ENCODE assay signal across 16 mouse cellular contexts in genomic region chr7:49503881-49504280, GRCm38 (mm10).
DNase-seq lines count a peak whose midpoint lies in the region; ATAC-seq and TF ChIP-seq lines count a peak whose summit lies in the region.
"Had no signal": no experiment of that assay in that cellular context is flagged by ENCODE, and none has a peak within 500 bp of the region (broad histone marks: within the 10 kb centered on the region; RNA-seq: fewer than 3 reads in every experiment).

No protein-coding gene starts in this region.

- ATAC-seq in hindbrain, embryonic 16.5 days, result peak; percentile 35
- peak; percentile 23; the same call in 1 of the 2 replicates for ATAC-seq in midbrain, embryonic 12.5 days (ENCODE audit: low FRiP score, low read depth)
- ATAC-seq in neural tube, embryonic 15.5 days (ENCODE audit: low FRiP score), result peak; percentile 30; the same call in 1 of the 2 replicates
- ATAC-seq in kidney, embryonic 14.5 days (ENCODE audit: low FRiP score, low TSS enrichment), result no peak
- no peak for ATAC-seq in inflammation-experienced regulatory T-cells, adult 6 months
- ATAC-seq: forebrain, embryonic 16.5 days had no signal

- H3K4me1 ChIP-seq in hindbrain, embryonic 16.5 days (ENCODE audit: control insufficient read depth, insufficient read depth, low read depth, low read length), result peaks cover 10% of the 10 kb centered on the region
- H3K4me1 ChIP-seq in midbrain, embryonic 12.5 days, result peaks cover 18% of the 10 kb centered on the region
- H3K4me1 ChIP-seq in neural tube, embryonic 15.5 days, result peaks cover 18% of the 10 kb centered on the region
- H3K4me1 ChIP-seq in kidney, embryonic 14.5 days (ENCODE audit: control insufficient read depth, insufficient read depth, low read length), result peaks cover 18% of the 10 kb centered on the region

- H3K27ac ChIP-seq in layer of hippocampus, adult 2 months, result peak overlapping the region; percentile 72; the same call in 1 of the 2 replicates
- no peak overlapping the region for H3K27ac ChIP-seq in hindbrain, embryonic 16.5 days (ENCODE audit: low read depth, low read length)
- 0 out of 2 replicates have a peak overlapping the region, but pooled peaks have one; percentile 47 for H3K27ac ChIP-seq in midbrain, embryonic 12.5 days (replicated peaks)
- H3K27ac ChIP-seq in neural tube, embryonic 15.5 days (replicated peaks), result no peak overlapping the region
- no peak overlapping the region for H3K27ac ChIP-seq in kidney, embryonic 14.5 days (ENCODE audit: low read depth, low read length)
- H3K27ac ChIP-seq: liver, embryonic 14.5 days; stomach, postnatal 0 days had no signal

- H3K4me2 ChIP-seq in hindbrain, embryonic 16.5 days (ENCODE audit: low read length), result no peak overlapping the region
- no peak overlapping the region for H3K4me2 ChIP-seq in midbrain, embryonic 12.5 days (replicated peaks)
- H3K4me2 ChIP-seq in neural tube, embryonic 15.5 days, result no peak overlapping the region
- H3K4me2 ChIP-seq in kidney, embryonic 14.5 days (replicated peaks; ENCODE audit: low read depth, low read length), result no peak overlapping the region

- no peaks in the 10 kb centered on the region for H3K36me3 ChIP-seq in hindbrain, embryonic 16.5 days (ENCODE audit: control insufficient read depth, insufficient read depth, low read length)
- H3K36me3 ChIP-seq in midbrain, embryonic 12.5 days, result 0 out of 2 replicates have a peak, but pooled peaks cover 5% of the 10 kb centered on the region
- H3K36me3 ChIP-seq in neural tube, embryonic 15.5 days, result 0 out of 2 replicates have a peak, but pooled peaks cover 5% of the 10 kb centered on the region
- H3K36me3 ChIP-seq in kidney, embryonic 14.5 days (ENCODE audit: control insufficient read depth, insufficient read depth, low read length), result no peaks in the 10 kb centered on the region

- no peak overlapping the region for H3K4me3 ChIP-seq in layer of hippocampus, adult 2 months
- H3K4me3 ChIP-seq in hindbrain, embryonic 16.5 days (ENCODE audit: low read length), result no peak overlapping the region
- H3K4me3 ChIP-seq in midbrain, embryonic 12.5 days, result no peak overlapping the region
- no peak overlapping the region for H3K4me3 ChIP-seq in neural tube, embryonic 15.5 days (replicated peaks)
- H3K4me3 ChIP-seq in kidney, embryonic 14.5 days (ENCODE audit: low read length), result no peak overlapping the region

- H3K27me3 ChIP-seq in hindbrain, embryonic 16.5 days (replicated peaks; ENCODE audit: control insufficient read depth, insufficient read depth, low read length), result no peaks in the 10 kb centered on the region
- H3K27me3 ChIP-seq in midbrain, embryonic 12.5 days, result no peaks in the 10 kb centered on the region
- H3K27me3 ChIP-seq in neural tube, embryonic 15.5 days (replicated peaks), result no peaks in the 10 kb centered on the region
- no peaks in the 10 kb centered on the region for H3K27me3 ChIP-seq in kidney, embryonic 14.5 days (ENCODE audit: control insufficient read depth, insufficient read depth, low read length)

- no peak for TF ChIP-seq CTCF in layer of hippocampus, adult 2 months (conservative IDR thresholded peaks at IDR 0.05)

- H3K9me3 ChIP-seq in hindbrain, embryonic 16.5 days (ENCODE audit: control insufficient read depth, low read length), result no peaks in the 10 kb centered on the region
- H3K9me3 ChIP-seq in midbrain, embryonic 12.5 days, result no peaks in the 10 kb centered on the region
- H3K9me3 ChIP-seq in neural tube, embryonic 15.5 days (replicated peaks), result no peaks in the 10 kb centered on the region
- H3K9me3 ChIP-seq in kidney, embryonic 14.5 days (ENCODE audit: control insufficient read depth, low read length), result no peaks in the 10 kb centered on the region

- WGBS in hindbrain, embryonic 16.5 days, result 35% methylated on average over 2 of the region's 2 CpGs
- WGBS in midbrain, embryonic 12.5 days, result 51% methylated on average over 2 of the region's 2 CpGs
- WGBS in neural tube, embryonic 15.5 days, result 15% methylated on average over 2 of the region's 2 CpGs
- WGBS in kidney, embryonic 14.5 days, result 25% methylated on average over 2 of the region's 2 CpGs

- no peak for DNase-seq in layer of hippocampus, adult 2 months (ENCODE audit: low spot score in 2 of 2)
- DNase-seq in layer of hippocampus, adult 9-11 months, result no peak
- DNase-seq: B cell, adult 2 months; cerebellum, postnatal 14 days; gastrocnemius, postnatal 10 days; lung, postnatal 10 days; right cerebral cortex, adult 18-20 months; thymus, postnatal 25 days had no signal

- H3K9ac ChIP-seq in hindbrain, embryonic 16.5 days (ENCODE audit: low read depth, low read length), result no peak overlapping the region
- no peak overlapping the region for H3K9ac ChIP-seq in midbrain, embryonic 12.5 days (replicated peaks)
- H3K9ac ChIP-seq in neural tube, embryonic 15.5 days (replicated peaks), result no peak overlapping the region
- H3K9ac ChIP-seq in kidney, embryonic 14.5 days (ENCODE audit: low read depth, low read length), result no peak overlapping the region
- H3K9ac ChIP-seq: liver, embryonic 14.5 days had no signal

Comparison
In these comparisons a context has a peak if more than half of its experiments do, and no peak if none do; other contexts are left out.
1. H3K27ac ChIP-seq: peak in layer of hippocampus, adult 2 months (single experiment) and midbrain, embryonic 12.5 days (single experiment); none in hindbrain, embryonic 16.5 days (single experiment), neural tube, embryonic 15.5 days (single experiment) and kidney, embryonic 14.5 days (single experiment).
2. ATAC-seq: peak in hindbrain, embryonic 16.5 days (single experiment), midbrain, embryonic 12.5 days (single experiment) and neural tube, embryonic 15.5 days (single experiment); none in kidney, embryonic 14.5 days (single experiment) and inflammation-experienced regulatory T-cells, adult 6 months (single experiment).